Mouse (Mus musculus): ENCODE results near the gene Rbp7. TPM values are rescaled to one million over a fixed set of nuclear protein-coding genes. Genes with fewer than 3 reads are reported as not detected.
A peak's percentile ranks its signal among the peaks of the same experiment; 100 is the strongest.

Rbp7 gene
- total RNA-seq, 1 experiment from 2014 or later, result not detected

- no peak for ATAC-seq (replicated peaks in 1 of 2; ENCODE audit: insufficient read depth in 1 of 2, low FRiP score in 2 of 2, low TSS enrichment in 1 of 2, low read depth in 1 of 2, poor library complexity in 2 of 2, severe bottlenecking in 2 of 2)
Measured at GRCm38 (mm10) chr4:149424755-149425154, 30.0 kb downstream of the Rbp7 start.

- ATAC-seq (replicated peaks in 1 of 2; ENCODE audit: insufficient read depth in 1 of 2, low FRiP score in 2 of 2, low TSS enrichment in 1 of 2, low read depth in 1 of 2, poor library complexity in 2 of 2, severe bottlenecking in 2 of 2), result no peak
Measured at GRCm38 (mm10) chr4:149417854-149418365, 36.9 kb downstream of the Rbp7 start.

DNA sequence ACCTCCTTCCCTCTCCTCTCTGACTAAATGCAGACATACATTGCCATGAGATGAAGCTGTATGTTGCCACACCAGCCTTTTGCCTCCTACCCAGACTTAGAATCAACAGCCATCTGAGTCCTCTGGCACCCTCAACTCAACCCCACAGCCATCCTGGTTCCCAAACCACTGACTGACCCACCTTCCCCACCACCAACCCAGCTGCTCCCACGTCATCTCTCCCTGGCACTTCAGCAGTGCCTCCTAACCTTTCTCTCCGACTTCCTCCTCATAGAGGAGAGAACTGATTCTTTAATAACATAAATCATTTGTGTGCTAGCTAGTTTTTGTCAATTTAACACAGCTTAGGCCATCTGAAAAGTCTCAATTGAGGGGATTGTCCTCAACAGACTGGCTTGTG is 37.8 kb downstream of the Rbp7 start:
- peak in 1 of 2 experiments; percentile 19; a peak in 1 of 4 replicates for ATAC-seq (replicated peaks in 1 of 2; ENCODE audit: insufficient read depth in 1 of 2, low FRiP score in 2 of 2, low TSS enrichment in 1 of 2, low read depth in 1 of 2, poor library complexity in 2 of 2, severe bottlenecking in 2 of 2)

DNA sequence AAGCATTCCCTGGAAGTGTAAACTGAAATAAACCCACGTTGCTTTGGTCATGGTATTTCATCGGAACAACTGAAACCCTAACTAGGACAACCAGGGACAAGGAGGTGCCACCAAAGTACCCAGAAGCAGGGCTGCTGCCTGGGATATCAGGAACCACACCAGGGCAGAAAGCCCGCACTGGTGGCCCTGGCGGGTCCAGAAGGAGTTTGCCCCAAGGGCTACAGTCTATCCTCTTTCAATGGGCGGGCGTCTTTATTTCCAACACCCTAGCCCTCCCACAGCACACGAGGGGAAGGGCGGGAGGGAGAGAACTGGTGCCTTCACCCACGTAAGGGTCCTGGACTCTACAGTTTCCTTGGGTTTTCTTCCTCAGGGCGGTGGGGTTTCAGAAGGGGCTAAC is 38.4 kb downstream of the Rbp7 start:
- no peak for ATAC-seq (replicated peaks in 1 of 2; ENCODE audit: insufficient read depth in 1 of 2, low FRiP score in 2 of 2, low TSS enrichment in 1 of 2, low read depth in 1 of 2, poor library complexity in 2 of 2, severe bottlenecking in 2 of 2)

DNA sequence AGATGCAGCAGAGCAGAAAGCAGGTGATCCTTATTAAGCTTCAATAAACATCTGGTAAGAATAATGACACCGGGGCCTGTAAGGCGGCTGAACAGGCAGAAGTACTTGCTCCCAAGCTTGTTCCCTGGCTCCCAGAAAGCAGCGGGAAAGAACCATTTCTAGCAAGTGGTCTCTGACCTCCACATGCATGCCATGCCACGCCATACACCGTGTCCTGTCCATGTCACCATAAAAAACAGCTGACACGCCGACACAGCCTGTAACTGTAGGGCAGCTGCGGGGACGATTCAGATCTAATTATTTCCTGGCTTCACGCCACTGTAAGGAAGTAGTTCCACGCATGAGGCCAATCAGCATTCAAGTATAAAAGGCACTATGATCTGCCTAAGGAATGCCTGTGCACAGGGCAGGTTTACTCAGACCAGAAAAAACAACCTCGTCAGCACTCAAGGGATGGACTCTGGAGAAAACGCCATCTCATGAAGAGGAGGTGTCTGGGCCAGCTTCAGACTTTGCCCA is 39.1 kb downstream of the Rbp7 start:
- ATAC-seq (replicated peaks in 1 of 2; ENCODE audit: insufficient read depth in 1 of 2, low FRiP score in 2 of 2, low TSS enrichment in 1 of 2, low read depth in 1 of 2, poor library complexity in 2 of 2, severe bottlenecking in 2 of 2), result peak in 1 of 2 experiments; percentile 48; a peak in 1 of 4 replicates

- no peak for ATAC-seq (replicated peaks in 1 of 2; ENCODE audit: insufficient read depth in 1 of 2, low FRiP score in 2 of 2, low TSS enrichment in 1 of 2, low read depth in 1 of 2, poor library complexity in 2 of 2, severe bottlenecking in 2 of 2)
Measured at GRCm38 (mm10) chr4:149414259-149414658, 40.5 kb downstream of the Rbp7 start.

DNA sequence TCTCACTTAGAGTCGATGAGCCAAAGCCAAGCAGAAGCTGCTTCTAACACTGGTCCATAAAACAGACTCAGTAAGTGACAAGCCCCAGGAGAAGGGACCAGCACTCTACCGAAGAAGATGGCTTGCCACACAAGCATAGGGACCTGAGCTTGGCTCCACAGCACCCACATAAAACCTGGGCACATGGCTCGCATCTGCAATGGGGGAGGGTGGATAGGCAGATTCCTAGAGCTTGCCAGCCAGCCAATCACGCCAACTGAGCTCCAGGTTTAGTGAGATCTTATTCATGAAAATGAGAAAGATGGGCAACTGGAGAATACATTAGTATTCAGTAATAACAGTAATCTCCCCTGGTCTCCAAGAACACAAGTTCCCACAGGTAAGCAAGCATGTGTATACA is 45.0 kb downstream of the Rbp7 start:
- ATAC-seq (replicated peaks in 1 of 2; ENCODE audit: insufficient read depth in 1 of 2, low FRiP score in 2 of 2, low TSS enrichment in 1 of 2, low read depth in 1 of 2, poor library complexity in 2 of 2, severe bottlenecking in 2 of 2), result no peak

- ATAC-seq (replicated peaks in 1 of 2; ENCODE audit: insufficient read depth in 1 of 2, low FRiP score in 2 of 2, low TSS enrichment in 1 of 2, low read depth in 1 of 2, poor library complexity in 2 of 2, severe bottlenecking in 2 of 2), result 0 out of 4 replicates have a peak, but pooled peaks of 1 of the 2 experiments have one; percentile 12
Measured at GRCm38 (mm10) chr4:149408331-149408730, 46.4 kb downstream of the Rbp7 start.

DNA sequence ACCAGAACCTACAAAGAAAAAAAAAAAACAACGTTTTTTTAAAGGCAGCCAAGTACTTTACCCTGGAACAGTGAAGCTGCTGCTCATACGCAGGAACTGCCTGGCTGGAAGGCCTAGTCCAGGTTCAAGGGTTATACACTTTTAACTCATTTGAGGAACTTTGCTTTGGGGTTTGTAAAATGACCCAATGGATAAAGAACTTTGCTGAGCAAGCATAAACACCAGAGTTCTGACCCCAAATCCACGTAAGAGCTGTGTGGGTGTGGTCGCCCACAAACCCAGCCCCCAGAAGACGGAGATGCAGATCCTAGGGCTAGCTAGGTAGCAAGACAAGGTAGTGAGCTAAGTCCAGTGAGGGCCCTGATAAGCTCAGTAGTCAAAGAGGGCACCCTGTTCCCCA is 47.3 kb downstream of the Rbp7 start:
- ATAC-seq (replicated peaks in 1 of 2; ENCODE audit: insufficient read depth in 1 of 2, low FRiP score in 2 of 2, low TSS enrichment in 1 of 2, low read depth in 1 of 2, poor library complexity in 2 of 2, severe bottlenecking in 2 of 2), result no peak

GRCm38 (mm10) chr4:149405713-149406443 is 48.9 kb downstream of the Rbp7 start:
- no peak for ATAC-seq (replicated peaks in 1 of 2; ENCODE audit: insufficient read depth in 1 of 2, low FRiP score in 2 of 2, low TSS enrichment in 1 of 2, low read depth in 1 of 2, poor library complexity in 2 of 2, severe bottlenecking in 2 of 2)

GRCm38 (mm10) chr4:149404640-149405465 is 49.9 kb downstream of the Rbp7 start:
- ATAC-seq (replicated peaks in 1 of 2; ENCODE audit: insufficient read depth in 1 of 2, low FRiP score in 2 of 2, low TSS enrichment in 1 of 2, low read depth in 1 of 2, poor library complexity in 2 of 2, severe bottlenecking in 2 of 2), result no peak

DNA sequence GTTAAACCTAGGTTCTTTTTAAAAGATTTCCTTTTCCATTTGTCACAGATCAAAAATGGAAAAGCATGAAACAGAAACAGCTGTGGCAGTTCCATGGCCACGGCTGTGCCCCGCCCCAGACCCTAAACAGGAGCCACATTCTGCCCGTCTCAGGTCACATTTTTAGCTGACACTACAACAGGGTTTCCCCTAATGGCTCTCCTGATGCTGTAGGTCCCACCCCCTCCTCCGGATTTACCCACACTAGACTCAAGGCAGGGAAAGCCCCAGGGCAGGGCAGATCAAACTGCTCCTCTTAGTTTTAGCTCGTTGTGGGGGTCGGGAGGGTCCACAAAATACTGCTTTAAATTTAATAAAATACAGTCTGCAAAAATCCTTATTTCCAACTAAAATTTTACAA is 51.7 kb downstream of the Rbp7 start:
- no peak for ATAC-seq (replicated peaks in 1 of 2; ENCODE audit: insufficient read depth in 1 of 2, low FRiP score in 2 of 2, low TSS enrichment in 1 of 2, low read depth in 1 of 2, poor library complexity in 2 of 2, severe bottlenecking in 2 of 2)

GRCm38 (mm10) chr4:149401591-149401982 is 53.2 kb downstream of the Rbp7 start:
- ATAC-seq (replicated peaks in 1 of 2; ENCODE audit: insufficient read depth in 1 of 2, low FRiP score in 2 of 2, low TSS enrichment in 1 of 2, low read depth in 1 of 2, poor library complexity in 2 of 2, severe bottlenecking in 2 of 2), result no peak

GRCm38 (mm10) chr4:149400878-149401590 is 53.7 kb downstream of the Rbp7 start:
- ATAC-seq (replicated peaks in 1 of 2; ENCODE audit: insufficient read depth in 1 of 2, low FRiP score in 2 of 2, low TSS enrichment in 1 of 2, low read depth in 1 of 2, poor library complexity in 2 of 2, severe bottlenecking in 2 of 2), result no peak

Measured in hematopoietic stem cell, adult 5-6 weeks (primary cell).